Mouse (Mus musculus): Measurements from ENCODE around the gene Dspp.

Gene Dspp

DNA sequence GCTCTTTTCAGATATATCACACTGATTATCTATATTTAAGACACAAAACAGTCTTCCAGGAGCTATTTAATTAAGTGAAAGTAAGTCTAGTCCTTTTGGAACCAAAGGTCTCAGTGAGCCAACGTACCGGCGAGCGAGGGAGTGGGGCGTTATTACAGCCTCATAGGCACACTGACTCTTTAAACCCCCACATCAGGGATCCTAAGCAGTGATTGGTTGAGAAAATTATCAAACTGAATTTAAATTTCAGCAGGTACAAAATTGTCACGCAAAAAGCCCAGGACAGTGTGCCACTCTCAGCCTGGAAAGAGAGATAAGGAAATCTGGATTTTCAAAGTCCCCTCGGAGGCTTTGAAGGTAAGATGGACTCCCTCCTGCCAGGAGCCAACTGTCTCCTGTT is at the start of gene Dspp:
TSS of gene Dspp (plus strand) at position 301 of the 400 bp plus-strand sequence.
- DNase-seq (ENCODE audit: low read depth, low spot score): no peak

DNA sequence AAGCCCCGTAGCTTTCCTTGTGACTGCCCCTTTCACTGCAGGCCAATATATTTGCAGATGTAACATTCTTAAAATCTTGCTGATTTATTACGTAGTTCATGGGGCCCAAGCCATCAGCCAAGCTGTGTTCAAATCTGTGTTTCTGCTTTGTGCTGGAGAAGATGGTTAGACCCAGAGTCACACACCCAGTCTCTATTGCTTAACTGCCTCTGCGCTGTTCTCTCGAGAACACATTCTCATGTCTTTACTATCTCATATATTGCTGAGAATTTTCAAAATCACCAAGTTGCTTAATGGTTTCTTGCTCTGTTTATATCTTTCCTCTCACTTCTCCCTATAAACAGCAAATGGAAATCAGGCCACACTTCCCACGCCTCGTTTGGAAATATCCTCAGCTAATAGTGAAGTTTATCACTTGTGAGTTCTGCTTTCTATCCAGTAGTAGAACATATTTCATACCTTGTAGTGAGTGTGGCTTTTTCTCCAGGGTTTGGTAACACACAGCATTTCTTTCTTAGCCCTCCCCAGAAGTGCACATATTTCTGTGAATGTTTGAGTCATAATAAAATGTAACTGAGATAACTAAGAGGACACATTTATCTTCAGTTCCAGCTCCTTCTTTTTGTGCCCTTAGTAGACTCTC is 46.4 kb upstream of the Dspp start:
- no peak for DNase-seq (ENCODE audit: low read depth, low spot score)

GRCm38 (mm10) chr5:104126561-104127320 is 43.8 kb upstream of the Dspp start:
- DNase-seq (ENCODE audit: low read depth, low spot score): no peak

DNA sequence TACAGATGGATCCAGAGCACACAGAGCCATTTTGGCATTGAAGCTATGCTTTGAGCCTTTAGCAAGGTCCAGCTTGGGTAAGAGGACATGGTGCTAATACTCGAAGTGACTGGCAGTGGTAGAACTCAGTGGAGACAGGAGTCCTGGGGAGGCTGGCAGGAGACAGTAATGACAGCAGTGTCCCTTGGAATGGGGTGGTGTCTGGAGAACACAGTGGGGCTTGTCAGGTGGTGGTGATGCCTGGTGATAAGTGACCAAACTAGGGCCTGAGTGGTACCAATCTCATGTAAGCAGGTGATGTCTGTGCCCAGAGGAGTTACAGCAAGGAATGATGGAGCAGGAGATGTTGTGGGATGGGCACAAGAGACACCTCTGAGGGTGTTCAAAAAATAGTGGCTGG is 43.2 kb upstream of the Dspp start:
- no peak for DNase-seq (ENCODE audit: low read depth, low spot score)

- DNase-seq (ENCODE audit: low read depth, low spot score): no peak
Observed at GRCm38 (mm10) chr5:104128281-104129031, 42.1 kb upstream of the Dspp start.

DNA sequence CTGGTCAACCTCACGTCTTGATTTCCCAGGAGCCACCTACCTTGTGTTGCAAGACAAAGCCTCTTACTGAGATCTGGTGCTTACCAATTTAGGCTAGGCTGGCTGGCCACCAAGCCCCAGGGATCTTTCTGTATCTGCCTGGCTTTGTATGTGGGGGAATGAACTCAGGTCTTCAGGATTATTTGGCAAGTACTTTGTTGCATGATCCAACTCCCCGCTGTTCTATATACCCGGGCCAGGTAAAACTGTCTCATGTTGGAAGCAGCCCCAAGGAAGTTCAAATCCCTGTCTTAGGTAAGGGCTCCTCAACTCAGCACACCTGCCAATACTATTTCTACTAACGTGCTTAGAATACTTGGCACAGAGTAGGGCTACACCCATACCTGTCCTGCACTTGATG is 39.6 kb upstream of the Dspp start:
- no peak for DNase-seq (ENCODE audit: low read depth, low spot score)

GRCm38 (mm10) chr5:104131544-104131943 is 39.0 kb upstream of the Dspp start:
- DNase-seq (ENCODE audit: low read depth, low spot score): no peak

GRCm38 (mm10) chr5:104133752-104134151 is 36.8 kb upstream of the Dspp start:
- DNase-seq (ENCODE audit: low read depth, low spot score): no peak

DNA sequence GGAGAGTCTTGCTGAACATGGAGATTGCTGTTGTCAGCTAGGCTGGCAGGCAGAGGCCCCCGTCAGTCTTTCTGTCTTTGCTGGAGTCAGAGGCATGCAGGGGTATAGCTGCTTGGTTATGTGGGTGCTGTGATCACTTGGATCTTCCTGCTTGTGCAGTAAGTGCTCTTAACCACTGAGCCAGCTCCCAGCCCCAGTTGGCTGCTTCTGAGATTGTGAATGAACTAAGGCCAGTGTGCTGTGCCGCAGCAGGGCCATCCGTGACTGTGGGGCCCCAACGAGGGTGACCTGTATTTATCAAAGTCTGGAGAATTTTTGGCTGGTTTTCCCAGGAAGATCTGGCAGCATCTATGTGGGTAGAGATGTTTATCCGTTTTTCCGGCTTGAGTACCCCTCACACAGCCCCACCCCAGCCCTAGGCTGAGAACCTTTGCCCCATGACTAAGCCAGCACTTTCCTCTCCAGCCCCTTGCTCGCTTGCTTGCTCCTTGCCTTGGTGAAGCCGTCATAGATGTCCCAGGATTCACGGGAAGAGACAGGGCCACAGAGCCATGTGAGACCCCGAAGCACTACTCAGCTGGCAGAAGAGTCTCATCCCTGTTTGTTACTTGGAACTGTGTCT is 32.5 kb upstream of the Dspp start:
- no peak for DNase-seq (ENCODE audit: low read depth, low spot score)

DNA sequence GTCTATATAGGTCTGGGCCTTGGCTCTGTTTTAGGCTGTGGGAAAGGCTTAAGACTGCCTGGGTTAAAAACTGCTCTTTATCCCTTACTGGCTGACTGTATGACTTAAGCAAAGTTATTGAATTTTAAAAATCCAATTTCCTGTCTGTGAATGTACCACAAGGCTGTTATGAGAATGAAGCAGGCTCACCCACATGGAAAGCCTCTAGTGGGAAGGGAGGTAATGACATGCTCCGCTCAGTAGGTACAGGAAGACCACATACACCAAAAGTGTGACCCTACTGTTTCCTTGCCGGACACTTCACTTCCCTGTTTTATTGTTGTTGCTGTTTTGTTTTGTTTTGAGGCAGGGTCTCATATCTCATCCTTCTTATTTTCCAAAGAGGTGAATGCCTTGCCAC is 29.4 kb upstream of the Dspp start:
- DNase-seq (ENCODE audit: low read depth, low spot score): no peak

DNA sequence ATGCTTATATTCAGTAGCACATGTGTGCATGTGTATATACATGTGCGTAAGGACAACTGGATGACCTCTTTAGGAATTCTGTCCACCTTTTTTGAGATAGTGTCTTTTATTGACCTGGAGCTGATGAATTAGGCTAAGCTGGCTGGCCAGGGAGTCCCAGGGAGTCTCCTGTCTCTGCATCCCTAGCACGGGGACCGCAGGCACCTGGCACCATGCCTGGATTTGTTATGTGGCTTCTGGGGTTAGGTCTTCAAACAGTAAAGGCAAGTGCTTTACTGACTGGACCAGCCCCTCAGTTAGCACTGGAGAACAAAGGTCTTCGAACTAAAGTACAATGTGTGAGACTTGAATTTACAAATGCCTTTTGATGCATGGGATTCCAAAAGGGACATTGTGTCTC is 26.5 kb upstream of the Dspp start:
- DNase-seq (ENCODE audit: low read depth, low spot score): no peak

DNA sequence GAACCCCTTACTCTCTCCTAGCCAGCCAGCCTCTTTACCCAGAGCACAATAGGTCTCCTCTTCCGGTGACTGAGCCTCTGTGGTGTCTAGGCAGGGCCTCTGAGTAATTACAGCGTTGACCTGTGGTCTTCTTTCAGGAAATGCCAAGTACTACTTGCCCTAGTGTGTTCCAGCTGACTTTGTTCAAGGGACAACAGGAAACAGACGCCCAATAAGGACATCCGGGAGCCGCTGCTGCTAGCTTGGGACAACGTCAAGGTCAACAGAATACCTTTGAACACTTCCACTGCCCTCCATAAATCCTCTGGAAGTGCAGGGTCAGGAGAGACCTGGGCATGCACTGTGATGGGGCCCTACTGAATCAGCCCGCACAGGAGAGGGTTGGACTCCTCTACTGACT is 21.2 kb upstream of the Dspp start:
- no peak for DNase-seq (ENCODE audit: low read depth, low spot score)

- no peak for DNase-seq (ENCODE audit: low read depth, low spot score)
Observed at GRCm38 (mm10) chr5:104150196-104150595, 20.3 kb upstream of the Dspp start.

GRCm38 (mm10) chr5:104157701-104158100 is 12.8 kb upstream of the Dspp start:
- no peak for DNase-seq (ENCODE audit: low read depth, low spot score)

DNA sequence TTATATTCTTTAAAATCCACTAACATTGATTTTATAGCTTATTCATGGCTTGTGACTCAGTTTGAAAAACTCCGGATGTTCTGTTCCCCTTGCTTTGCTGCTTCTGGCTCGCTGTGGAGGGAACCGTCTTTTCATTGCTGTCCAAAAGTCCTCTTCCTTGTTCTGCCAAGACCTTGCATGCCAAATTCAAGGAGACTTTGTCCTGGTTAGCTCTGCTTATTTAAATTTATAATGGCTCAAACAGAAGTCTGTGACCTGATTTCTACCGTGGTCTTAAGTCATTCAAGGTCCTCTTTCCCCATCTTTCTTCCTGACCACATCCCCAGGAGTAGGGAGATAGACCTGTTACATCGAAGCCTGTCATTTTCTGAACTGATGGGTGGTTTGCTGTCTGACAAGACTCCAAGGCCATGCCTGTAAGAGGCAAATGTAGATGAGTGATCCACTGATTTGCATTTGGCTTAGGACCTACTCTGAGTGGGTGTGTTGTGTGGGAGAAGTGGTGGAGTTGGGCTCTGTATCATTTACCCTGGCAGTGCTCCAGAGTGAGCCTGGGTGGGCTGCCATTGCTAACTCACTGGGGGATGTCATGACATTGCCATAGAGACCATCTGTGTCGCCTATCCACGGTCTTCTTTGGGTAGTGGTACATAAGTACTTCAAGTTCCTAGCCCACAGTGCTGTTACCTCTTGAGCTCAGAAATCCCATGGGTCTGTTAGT is 12.0 kb upstream of the Dspp start:
- DNase-seq (ENCODE audit: low read depth, low spot score): no peak

GRCm38 (mm10) chr5:104160581-104160980 is 9.9 kb upstream of the Dspp start:
- no peak for DNase-seq (ENCODE audit: low read depth, low spot score)

- no peak for DNase-seq (ENCODE audit: low read depth, low spot score)
Observed at GRCm38 (mm10) chr5:104161390-104161789, 9.1 kb upstream of the Dspp start.

GRCm38 (mm10) chr5:104163536-104163935 is 7.0 kb upstream of the Dspp start:
- no peak for DNase-seq (ENCODE audit: low read depth, low spot score)

DNA sequence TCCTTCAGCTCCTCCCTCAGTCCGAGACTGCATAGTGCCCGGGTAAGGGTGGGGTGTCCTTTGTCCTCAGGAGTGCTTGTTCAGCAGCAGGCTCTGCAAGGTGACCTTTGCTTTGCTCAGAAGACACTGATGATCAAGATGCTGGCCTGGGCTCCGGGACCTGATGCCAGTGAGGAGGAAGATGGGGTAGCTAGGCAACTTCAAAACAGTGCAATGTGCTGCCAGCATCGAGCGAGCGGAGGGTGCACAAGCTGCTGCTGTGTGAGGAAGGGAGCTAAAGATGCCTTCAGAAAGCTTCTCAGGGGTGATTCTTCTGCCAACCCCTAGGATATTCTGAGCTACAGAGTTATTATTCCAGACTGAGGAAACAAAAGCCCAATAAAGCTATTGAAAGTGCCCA is 2.6 kb downstream of the Dspp start:
- no peak for DNase-seq (ENCODE audit: low read depth, low spot score)

DNA sequence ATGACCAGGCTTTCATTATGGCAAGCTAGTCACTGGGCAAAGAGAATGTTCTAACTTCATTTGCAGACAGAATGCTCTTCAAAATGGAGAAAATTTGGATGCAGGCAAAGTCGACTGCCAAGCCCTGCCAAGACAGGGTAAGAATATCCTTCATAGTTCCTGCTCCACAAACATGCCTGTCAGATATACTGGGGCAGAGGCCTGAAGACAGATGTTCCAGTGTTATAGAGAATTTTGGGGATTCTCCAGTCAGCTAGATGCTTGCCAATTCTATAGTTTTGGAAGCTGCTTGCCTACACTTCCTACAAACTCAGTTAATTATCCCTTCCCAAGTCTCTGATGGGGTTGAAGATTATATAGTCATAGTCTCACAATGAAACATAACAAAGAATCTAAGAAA is 13.2 kb downstream of the Dspp start:
- no peak for DNase-seq (ENCODE audit: low read depth, low spot score)

- DNase-seq (ENCODE audit: low read depth, low spot score): no peak
Observed at GRCm38 (mm10) chr5:104187281-104187680, 16.8 kb downstream of the Dspp start.

GRCm38 (mm10) chr5:104195086-104195485 is 24.6 kb downstream of the Dspp start:
- DNase-seq (ENCODE audit: low read depth, low spot score): no peak

All from embryo, embryonic 11.5 days (tissue).